Mouse (Mus musculus) ES-E14 (cell line): ENCODE results near the gene Btaf1. TPM values are rescaled to one million over a fixed set of nuclear protein-coding genes. Genes with fewer than 3 reads are reported as not detected.

Experiments
- DNase-seq: peaks from one replicate; pipeline ENCODE4 v3.0.0-alpha.2; 2013; ENCODE audit warnings: low read depth, low spot score
- H3K27ac ChIP-seq: 2 replicates; pipeline ENCODE4 v1.5.1; 2012; ENCODE audit warnings: low read depth, mild to moderate bottlenecking, low read length, moderate library complexity, mixed read lengths; ENCODE audit not compliant: poor library complexity, insufficient read depth, severe bottlenecking
- H3K36me3 ChIP-seq: 2 replicates; pipeline ENCODE4 v1.6.1; 2012; ENCODE audit warnings: mild to moderate bottlenecking, low read length, moderate library complexity, mixed read lengths; ENCODE audit not compliant: control insufficient read depth, poor library complexity, insufficient read depth, severe bottlenecking
- H3K4me1 ChIP-seq, 2 experiments: fragments of 150-350 bp in 1 of 2; sonication (generic) in 1 of 2; 2 replicates each; pipeline ENCODE4 v1.6.1; 2012; ENCODE audit warnings: low read length in 2 of 2, mild to moderate bottlenecking in 1 of 2, mixed read lengths in 1 of 2; ENCODE audit not compliant: control insufficient read depth in 2 of 2, insufficient read depth in 2 of 2, poor library complexity in 1 of 2
- H3K4me3 ChIP-seq, 2 experiments: fragments of 150-350 bp in 1 of 2; sonication (generic) in 1 of 2; 2 replicates each; pipeline ENCODE4 v1.5.1; 2012; ENCODE audit warnings: low read length in 2 of 2, low read depth in 1 of 2, mild to moderate bottlenecking in 1 of 2, mixed read lengths in 1 of 2; ENCODE audit not compliant: insufficient read depth in 1 of 2, poor library complexity in 1 of 2, severe bottlenecking in 1 of 2
- H3K9ac ChIP-seq: 2 replicates; pipeline ENCODE4 v1.6.1; 2012; ENCODE audit warnings: low read depth, mild to moderate bottlenecking, low read length, mixed read lengths; ENCODE audit not compliant: poor library complexity, insufficient read depth, severe bottlenecking
- H3K9me3 ChIP-seq: fragments of 150-350 bp; sonication (generic); 2 replicates; pipeline ENCODE4 v1.6.1; 2012; ENCODE audit warnings: low read depth, mild to moderate bottlenecking, low read length; ENCODE audit not compliant: control insufficient read depth, insufficient read depth
- CHD2 ChIP-seq: IDR thresholded peaks from 2 replicates; pipeline ENCODE4 v1.6.1; 2014; ENCODE audit warnings: mild to moderate bottlenecking, low read depth, low read length, inconsistent platforms
- HCFC1 ChIP-seq: IDR thresholded peaks from 2 replicates; pipeline ENCODE4 v1.6.1; 2012; ENCODE audit warnings: low read length, inconsistent platforms, borderline replicate concordance; ENCODE audit not compliant: insufficient read depth
- MAFK ChIP-seq: IDR thresholded peaks from 2 replicates; pipeline ENCODE4 v1.6.1; 2014; ENCODE audit warnings: mild to moderate bottlenecking, low read depth, low read length, inconsistent platforms; ENCODE audit not compliant: insufficient read depth
- ZC3H11A ChIP-seq: IDR thresholded peaks from 2 replicates; pipeline ENCODE4 v1.6.1; 2012; ENCODE audit warnings: low read depth, mild to moderate bottlenecking, inconsistent platforms, low read length, borderline replicate concordance
- ZNF384 ChIP-seq: IDR thresholded peaks from 2 replicates; pipeline ENCODE4 v1.6.1; 2012; ENCODE audit warnings: low read depth, low read length, inconsistent platforms
- in situ Hi-C, 2 experiments: fragments of 600-800 bp; cut with MboI; formaldehyde crosslinking; loops; one replicate each; pipeline ENCODE4 v1.15.1; 2025; ENCODE audit warnings: low sequenced_read_pairs in 2 of 2, inconsistent platforms in 1 of 2; ENCODE audit not compliant: unreplicated experiment in 2 of 2
- total RNA-seq: library from RNA; depleted of rRNA; stranded (reverse); fragments of 300-350 nt; gene quantifications from 2 replicates; pipeline ENCODE4 v1.2.3, GENCODE M21; 2012

Gene Btaf1
- total RNA-seq, 1 experiment = 41.0 TPM

- H3K4me1 ChIP-seq = peaks cover 6 to 12% of the 10 kb centered on the region in 2 experiments
- H3K9ac ChIP-seq = no peak overlapping the region
- no peaks in the 10 kb centered on the region for H3K9me3 ChIP-seq
- no peak for DNase-seq
- H3K36me3 ChIP-seq = peaks cover 16% of the 10 kb centered on the region
- no peak overlapping the region for H3K27ac ChIP-seq
- TF ChIP-seq CHD2 (no peak), ZC3H11A (no peak), HCFC1 (no peak), ZNF384 (no peak), MAFK (no peak)
- H3K4me3 ChIP-seq = no peak overlapping the region
- in situ Hi-C loops = no loop called here
These were observed 88.5 kb downstream of the Btaf1 start for GRCm38 (mm10) chr19:37014173-37014939.

GRCm38 (mm10) chr19:37016890-37017289 lies 91.0 kb downstream of the Btaf1 start:
- no peak for DNase-seq
- Histone ChIP-seq H3K36me3 (peaks cover 2% of the 10 kb centered on the region; the same call in 1 of the 2 replicates), H3K27ac (no peak overlapping the region), H3K4me3 (no peak overlapping the region), H3K9ac (no peak overlapping the region), H3K4me1 (peaks cover 6 to 12% of the 10 kb centered on the region in 2 experiments), H3K9me3 (no peaks in the 10 kb centered on the region)
- in situ Hi-C loops = no loop called here
- TF ChIP-seq MAFK (no peak), CHD2 (no peak), ZNF384 (no peak), ZC3H11A (no peak), HCFC1 (no peak)

GRCm38 (mm10) chr19:37018411-37018810 lies 92.5 kb downstream of the Btaf1 start:
- peak; percentile 82 for DNase-seq
- peak overlapping the region; percentile 73 for H3K9ac ChIP-seq

GRCm38 (mm10) chr19:37018931-37019330 lies 93.1 kb downstream of the Btaf1 start:
- peaks cover 3 to 11% of the 10 kb centered on the region in 2 experiments for H3K4me1 ChIP-seq
- in situ Hi-C loops = no loop called here
- TF ChIP-seq CHD2 = no peak
- DNase-seq = no peak
- H3K9ac ChIP-seq = peak overlapping the region; percentile 47
- H3K27ac ChIP-seq = 0 out of 2 replicates have a peak overlapping the region, but pooled peaks have one; percentile 24
- H3K4me3 ChIP-seq = peak overlapping the region; percentile 49 to 77
- H3K9me3 ChIP-seq = no peaks in the 10 kb centered on the region
- H3K36me3 ChIP-seq = no peaks in the 10 kb centered on the region

More at GRCm38 (mm10) chr19:37018411-37018810, 92.5 kb downstream of the Btaf1 start:
- no peaks in the 10 kb centered on the region for H3K9me3 ChIP-seq
- no peak overlapping the region for H3K27ac ChIP-seq
- H3K4me1 ChIP-seq = peaks cover 6 to 12% of the 10 kb centered on the region in 2 experiments
- in situ Hi-C loops = no loop called here
- no peak for TF ChIP-seq MAFK
- no peak for TF ChIP-seq HCFC1
- TF ChIP-seq ZNF384 = no peak
- no peak for TF ChIP-seq CHD2
- TF ChIP-seq ZC3H11A = no peak
- no peaks in the 10 kb centered on the region for H3K36me3 ChIP-seq
- peak overlapping the region; percentile 75 to 77 for H3K4me3 ChIP-seq

GRCm38 (mm10) chr19:37020531-37020930 lies 94.7 kb downstream of the Btaf1 start:
- TF ChIP-seq HCFC1 (no peak), MAFK (no peak), ZC3H11A (no peak), CHD2 (no peak), ZNF384 (no peak)
- Histone ChIP-seq H3K4me1 (peaks cover 3 to 5% of the 10 kb centered on the region in 2 experiments), H3K36me3 (no peaks in the 10 kb centered on the region), H3K27ac (no peak overlapping the region), H3K9me3 (no peaks in the 10 kb centered on the region), H3K9ac (no peak overlapping the region), H3K4me3 (no peak overlapping the region)
- DNase-seq = no peak
- in situ Hi-C loops = no loop called here
